Mouse (Mus musculus) heart, embryonic 12.5 days (tissue): ENCODE results near the gene Lpar3. TPM values are rescaled to one million over a fixed set of nuclear protein-coding genes. Genes with fewer than 3 reads are reported as not detected.

ENCODE experiments used
- ATAC-seq: fragments of 200-750 bp; cut with Nextera tagmentation; 2 replicates; pipeline ENCODE4 v1.8.0; 2017; ENCODE audit warnings: moderate TSS enrichment, moderate library complexity; ENCODE audit not compliant: insufficient number of reproducible peaks, low FRiP score
- H3K27ac ChIP-seq: fragments of 300-500 bp; sonication (generic); 2 replicates; pipeline ENCODE4 v1.5.1; 2016; ENCODE audit warnings: mild to moderate bottlenecking, moderate library complexity; ENCODE audit not compliant: poor library complexity, severe bottlenecking
- H3K27me3 ChIP-seq: fragments of 300-500 bp; sonication (generic); replicated peaks from 2 replicates; pipeline ENCODE4 v1.6.1; 2016; ENCODE audit warnings: mild to moderate bottlenecking, moderate library complexity
- H3K36me3 ChIP-seq: fragments of 300-500 bp; sonication (generic); 2 replicates; pipeline ENCODE4 v1.6.1; 2016; ENCODE audit warnings: mild to moderate bottlenecking, moderate library complexity
- H3K4me1 ChIP-seq: fragments of 300-500 bp; sonication (generic); replicated peaks from 2 replicates; pipeline ENCODE4 v1.6.1; 2016; ENCODE audit warnings: mild to moderate bottlenecking
- H3K4me2 ChIP-seq: fragments of 300-500 bp; sonication (generic); 2 replicates; pipeline ENCODE4 v1.6.1; 2016; ENCODE audit warnings: mild to moderate bottlenecking, moderate library complexity
- H3K4me3 ChIP-seq: fragments of 300-500 bp; sonication (generic); 2 replicates; pipeline ENCODE4 v1.5.1; 2016; ENCODE audit warnings: mild to moderate bottlenecking
- H3K9ac ChIP-seq: fragments of 300-500 bp; sonication (generic); 2 replicates; pipeline ENCODE4 v1.6.1; 2016; ENCODE audit warnings: mild to moderate bottlenecking, moderate library complexity
- H3K9me3 ChIP-seq: fragments of 300-500 bp; sonication (generic); replicated peaks from 2 replicates; pipeline ENCODE4 v1.6.1; 2016; ENCODE audit warnings: mild to moderate bottlenecking, moderate library complexity
- WGBS: fragments of 180-500 bp; shearing (Covaris S2); methylation state at CpG from one replicate; pipeline ENCODE4 v1.1.7; 2016; 5-methylcytosine and 5-hydroxymethylcytosine counted together
- polyA plus RNA-seq: library from polyadenylated mRNA; unstranded; fragments of >200 nt; fragmentation: Nextera tagmentation; extraction: Ambion mirVana; gene quantifications from 2 replicates; pipeline ENCODE4 v1.2.1, GENCODE M21; 2016

The Lpar3 gene
- polyA plus RNA-seq, 1 experiment from 2014 or later, result 65.8 TPM

- Histone ChIP-seq H3K4me1 (peaks cover 70% of the 10 kb centered on the region), H3K9ac (0 out of 2 replicates have a peak overlapping the region, but pooled peaks have one; percentile 5), H3K36me3 (0 out of 2 replicates have a peak, but pooled peaks cover 4% of the 10 kb centered on the region), H3K27ac (peak overlapping the region; percentile 91), H3K4me3 (no peak overlapping the region), H3K9me3 (no peaks in the 10 kb centered on the region), H3K27me3 (no peaks in the 10 kb centered on the region), H3K4me2 (peak overlapping the region; percentile 23)
- peak; percentile 87 for ATAC-seq
- WGBS, result 37% methylated on average over 13 of the region's 13 CpGs
Observed at GRCm38 (mm10) chr3:146278195-146279140, 57.7 kb downstream of the Lpar3 start.

- 54% methylated on average over 3 of the region's 3 CpGs for WGBS
- no peak overlapping the region for H3K4me2 ChIP-seq
- no peak overlapping the region for H3K27ac ChIP-seq
- ATAC-seq, result no peak
- H3K27me3 ChIP-seq, result no peaks in the 10 kb centered on the region
- no peaks in the 10 kb centered on the region for H3K9me3 ChIP-seq
- H3K4me3 ChIP-seq, result no peak overlapping the region
- peaks cover 28% of the 10 kb centered on the region for H3K36me3 ChIP-seq
- H3K9ac ChIP-seq, result no peak overlapping the region
- peaks cover 37% of the 10 kb centered on the region for H3K4me1 ChIP-seq
Observed at GRCm38 (mm10) chr3:146283732-146284361, 63.1 kb downstream of the Lpar3 start.

GRCm38 (mm10) chr3:146286118-146286517 lies 65.4 kb downstream of the Lpar3 start:
- Histone ChIP-seq H3K27ac (peak overlapping the region; percentile 26; the same call in 1 of the 2 replicates), H3K4me1 (peaks cover 21% of the 10 kb centered on the region), H3K27me3 (no peaks in the 10 kb centered on the region), H3K4me2 (no peak overlapping the region), H3K9ac (no peak overlapping the region), H3K36me3 (peaks cover 28% of the 10 kb centered on the region), H3K4me3 (no peak overlapping the region), H3K9me3 (no peaks in the 10 kb centered on the region)
- WGBS, result 70% methylated on average over 4 of the region's 4 CpGs
- no peak for ATAC-seq

GRCm38 (mm10) chr3:146291928-146292327 lies 71.2 kb downstream of the Lpar3 start:
- Histone ChIP-seq H3K9ac (no peak overlapping the region), H3K27me3 (no peaks in the 10 kb centered on the region), H3K36me3 (peaks cover 7% of the 10 kb centered on the region), H3K4me1 (peaks cover 7% of the 10 kb centered on the region), H3K4me2 (no peak overlapping the region), H3K9me3 (no peaks in the 10 kb centered on the region), H3K27ac (no peak overlapping the region), H3K4me3 (no peak overlapping the region)
- ATAC-seq, result no peak
- 56% methylated on average over 3 of the region's 3 CpGs for WGBS

- no peak for ATAC-seq
- Histone ChIP-seq H3K27me3 (no peaks in the 10 kb centered on the region), H3K9me3 (no peaks in the 10 kb centered on the region), H3K27ac (no peak overlapping the region), H3K4me3 (no peak overlapping the region), H3K36me3 (peaks cover 7% of the 10 kb centered on the region), H3K9ac (no peak overlapping the region), H3K4me1 (0 out of 2 replicates have a peak, but pooled peaks cover 3% of the 10 kb centered on the region), H3K4me2 (no peak overlapping the region)
- WGBS, result 78% methylated on average over 5 of the region's 5 CpGs
Observed at GRCm38 (mm10) chr3:146292515-146292914, 71.8 kb downstream of the Lpar3 start.

- Histone ChIP-seq H3K9ac (no peak overlapping the region), H3K9me3 (no peaks in the 10 kb centered on the region), H3K36me3 (no peaks in the 10 kb centered on the region), H3K4me2 (no peak overlapping the region), H3K4me1 (peaks cover 2% of the 10 kb centered on the region; the same call in 1 of the 2 replicates), H3K27me3 (no peaks in the 10 kb centered on the region), H3K4me3 (no peak overlapping the region), H3K27ac (no peak overlapping the region)
- WGBS, result 85% methylated on average over 3 of the region's 3 CpGs
- no peak for ATAC-seq
Observed at GRCm38 (mm10) chr3:146302451-146302850, 81.7 kb downstream of the Lpar3 start.

GRCm38 (mm10) chr3:146303194-146303593 lies 82.4 kb downstream of the Lpar3 start:
- H3K4me1 ChIP-seq, result peaks cover 10% of the 10 kb centered on the region
- no peak overlapping the region for H3K27ac ChIP-seq
- no peak overlapping the region for H3K4me3 ChIP-seq
- no peaks in the 10 kb centered on the region for H3K9me3 ChIP-seq
- no peak for ATAC-seq
- no peaks in the 10 kb centered on the region for H3K27me3 ChIP-seq
- 85% methylated on average over 5 of the region's 5 CpGs for WGBS
- H3K9ac ChIP-seq, result no peak overlapping the region
- H3K4me2 ChIP-seq, result no peak overlapping the region
- no peaks in the 10 kb centered on the region for H3K36me3 ChIP-seq

- no peak overlapping the region for H3K4me3 ChIP-seq
- WGBS, result 77% methylated on average over 21 of the region's 21 CpGs
- no peaks in the 10 kb centered on the region for H3K27me3 ChIP-seq
- H3K4me1 ChIP-seq, result peaks cover 13% of the 10 kb centered on the region
- no peak overlapping the region for H3K9ac ChIP-seq
- no peaks in the 10 kb centered on the region for H3K36me3 ChIP-seq
- no peak overlapping the region for H3K27ac ChIP-seq
- no peak for ATAC-seq
- H3K4me2 ChIP-seq, result no peak overlapping the region
- H3K9me3 ChIP-seq, result no peaks in the 10 kb centered on the region
Observed at GRCm38 (mm10) chr3:146304556-146305405, 84.0 kb downstream of the Lpar3 start.

GRCm38 (mm10) chr3:146307341-146307740 lies 86.6 kb downstream of the Lpar3 start:
- Histone ChIP-seq H3K4me3 (no peak overlapping the region), H3K4me1 (peaks cover 31% of the 10 kb centered on the region), H3K9me3 (no peaks in the 10 kb centered on the region), H3K9ac (no peak overlapping the region), H3K27me3 (no peaks in the 10 kb centered on the region), H3K36me3 (no peaks in the 10 kb centered on the region), H3K27ac (peak overlapping the region; percentile 0; the same call in 1 of the 2 replicates), H3K4me2 (no peak overlapping the region)
- ATAC-seq, result no peak
- 29% methylated on average over 3 of the region's 3 CpGs for WGBS

GRCm38 (mm10) chr3:146307886-146308285 lies 87.1 kb downstream of the Lpar3 start:
- Histone ChIP-seq H3K27me3 (no peaks in the 10 kb centered on the region), H3K36me3 (no peaks in the 10 kb centered on the region), H3K4me3 (no peak overlapping the region), H3K4me2 (no peak overlapping the region), H3K27ac (peak overlapping the region; percentile 0; the same call in 1 of the 2 replicates), H3K9me3 (no peaks in the 10 kb centered on the region), H3K4me1 (peaks cover 31% of the 10 kb centered on the region), H3K9ac (no peak overlapping the region)
- 66% methylated on average over 2 of the region's 2 CpGs for WGBS
- ATAC-seq, result no peak
